Mouse (Mus musculus) ES-E14 (cell line): Measurements from ENCODE around the gene Fem1a. TPM values are rescaled to one million over a fixed set of nuclear protein-coding genes. Genes with fewer than 3 reads are reported as not detected.

ENCODE experiments used
- DNase-seq: peaks from one replicate; pipeline ENCODE4 v3.0.0-alpha.2; 2013; ENCODE audit warnings: low read depth, low spot score
- H3K27ac ChIP-seq: 2 replicates; pipeline ENCODE4 v1.5.1; 2012; ENCODE audit warnings: low read depth, mild to moderate bottlenecking, low read length, moderate library complexity, mixed read lengths; ENCODE audit not compliant: poor library complexity, insufficient read depth, severe bottlenecking
- H3K36me3 ChIP-seq: 2 replicates; pipeline ENCODE4 v1.6.1; 2012; ENCODE audit warnings: mild to moderate bottlenecking, low read length, moderate library complexity, mixed read lengths; ENCODE audit not compliant: control insufficient read depth, poor library complexity, insufficient read depth, severe bottlenecking
- H3K4me1 ChIP-seq, 2 experiments: fragments of 150-350 bp in 1 of 2; sonication (generic) in 1 of 2; 2 replicates each; pipeline ENCODE4 v1.6.1; 2012; ENCODE audit warnings: low read length in 2 of 2, mild to moderate bottlenecking in 1 of 2, mixed read lengths in 1 of 2; ENCODE audit not compliant: control insufficient read depth in 2 of 2, insufficient read depth in 2 of 2, poor library complexity in 1 of 2
- H3K4me3 ChIP-seq, 2 experiments: fragments of 150-350 bp in 1 of 2; sonication (generic) in 1 of 2; 2 replicates each; pipeline ENCODE4 v1.5.1; 2012; ENCODE audit warnings: low read length in 2 of 2, low read depth in 1 of 2, mild to moderate bottlenecking in 1 of 2, mixed read lengths in 1 of 2; ENCODE audit not compliant: insufficient read depth in 1 of 2, poor library complexity in 1 of 2, severe bottlenecking in 1 of 2
- H3K9ac ChIP-seq: 2 replicates; pipeline ENCODE4 v1.6.1; 2012; ENCODE audit warnings: low read depth, mild to moderate bottlenecking, low read length, mixed read lengths; ENCODE audit not compliant: poor library complexity, insufficient read depth, severe bottlenecking
- H3K9me3 ChIP-seq: fragments of 150-350 bp; sonication (generic); 2 replicates; pipeline ENCODE4 v1.6.1; 2012; ENCODE audit warnings: low read depth, mild to moderate bottlenecking, low read length; ENCODE audit not compliant: control insufficient read depth, insufficient read depth
- CHD2 ChIP-seq: IDR thresholded peaks from 2 replicates; pipeline ENCODE4 v1.6.1; 2014; ENCODE audit warnings: mild to moderate bottlenecking, low read depth, low read length, inconsistent platforms
- HCFC1 ChIP-seq: IDR thresholded peaks from 2 replicates; pipeline ENCODE4 v1.6.1; 2012; ENCODE audit warnings: low read length, inconsistent platforms, borderline replicate concordance; ENCODE audit not compliant: insufficient read depth
- MAFK ChIP-seq: IDR thresholded peaks from 2 replicates; pipeline ENCODE4 v1.6.1; 2014; ENCODE audit warnings: mild to moderate bottlenecking, low read depth, low read length, inconsistent platforms; ENCODE audit not compliant: insufficient read depth
- ZC3H11A ChIP-seq: IDR thresholded peaks from 2 replicates; pipeline ENCODE4 v1.6.1; 2012; ENCODE audit warnings: low read depth, mild to moderate bottlenecking, inconsistent platforms, low read length, borderline replicate concordance
- ZNF384 ChIP-seq: IDR thresholded peaks from 2 replicates; pipeline ENCODE4 v1.6.1; 2012; ENCODE audit warnings: low read depth, low read length, inconsistent platforms
- in situ Hi-C, 2 experiments: fragments of 600-800 bp; cut with MboI; formaldehyde crosslinking; loops; one replicate each; pipeline ENCODE4 v1.15.1; 2025; ENCODE audit warnings: low sequenced_read_pairs in 2 of 2, inconsistent platforms in 1 of 2; ENCODE audit not compliant: unreplicated experiment in 2 of 2
- total RNA-seq: library from RNA; depleted of rRNA; stranded (reverse); fragments of 300-350 nt; gene quantifications from 2 replicates; pipeline ENCODE4 v1.2.3, GENCODE M21; 2012

Fem1a gene
- total RNA-seq, 1 experiment, result 18.8 TPM

GRCm38 (mm10) chr17:56283316-56283715, 26.7 kb downstream of the Fem1a start:
- Histone ChIP-seq H3K9ac (no peak overlapping the region), H3K4me3 (no peak overlapping the region), H3K36me3 (peaks cover 60% of the 10 kb centered on the region), H3K9me3 (no peaks in the 10 kb centered on the region), H3K27ac (no peak overlapping the region), H3K4me1 (peaks cover 3 to 31% of the 10 kb centered on the region in 2 experiments; a peak in 3 of 4 replicates)
- no peak for TF ChIP-seq HCFC1
- no peak for TF ChIP-seq MAFK
- TF ChIP-seq ZNF384, result no peak
- TF ChIP-seq CHD2, result no peak
- TF ChIP-seq ZC3H11A, result no peak
- in situ Hi-C loops, result no loop called here
- DNase-seq, result no peak

- DNase-seq, result no peak
- peaks cover 47% of the 10 kb centered on the region for H3K36me3 ChIP-seq
- no peak overlapping the region for H3K9ac ChIP-seq
- H3K27ac ChIP-seq, result no peak overlapping the region
- TF ChIP-seq HCFC1 (no peak), ZC3H11A (no peak), MAFK (no peak), CHD2 (no peak), ZNF384 (no peak)
- H3K4me3 ChIP-seq, result no peak overlapping the region
- H3K4me1 ChIP-seq, result peaks cover 14 to 25% of the 10 kb centered on the region in 2 experiments
- H3K9me3 ChIP-seq, result no peaks in the 10 kb centered on the region
- in situ Hi-C loops, result no loop called here
Measured at GRCm38 (mm10) chr17:56285995-56286394, 29.4 kb downstream of the Fem1a start.

GRCm38 (mm10) chr17:56287830-56288229, 31.2 kb downstream of the Fem1a start:
- H3K4me1 ChIP-seq, result peaks cover 13 to 39% of the 10 kb centered on the region in 2 experiments
- TF ChIP-seq MAFK (no peak), HCFC1 (no peak), ZC3H11A (no peak), CHD2 (no peak), ZNF384 (no peak)
- in situ Hi-C loops, result no loop called here
- peak overlapping the region; percentile 13 to 37; a peak in 2 of 4 replicates for H3K4me3 ChIP-seq
- no peaks in the 10 kb centered on the region for H3K9me3 ChIP-seq
- peak overlapping the region; percentile 47; the same call in 1 of the 2 replicates for H3K9ac ChIP-seq
- peak overlapping the region; percentile 14; the same call in 1 of the 2 replicates for H3K27ac ChIP-seq
- peaks cover 38% of the 10 kb centered on the region for H3K36me3 ChIP-seq
- DNase-seq, result no peak

- TF ChIP-seq HCFC1 (no peak), CHD2 (no peak), ZC3H11A (no peak), ZNF384 (no peak), MAFK (no peak)
- DNase-seq, result no peak
- in situ Hi-C loops, result no loop called here
- Histone ChIP-seq H3K36me3 (peaks cover 30% of the 10 kb centered on the region), H3K4me1 (peaks cover 13 to 37% of the 10 kb centered on the region in 2 experiments), H3K4me3 (peak overlapping the region; percentile 73 to 80; a peak in 3 of 4 replicates), H3K9ac (no peak overlapping the region), H3K9me3 (no peaks in the 10 kb centered on the region), H3K27ac (peak overlapping the region; percentile 95)
Measured at GRCm38 (mm10) chr17:56288866-56289265, 32.3 kb downstream of the Fem1a start.
